Mouse (Mus musculus) urinary bladder, postnatal 14 days (tissue): Measurements from ENCODE around the gene Mptx1.
"Not testable (repeated sequence)": the region's sequence is repeated elsewhere in the genome, so short reads cannot be mapped to it uniquely, and the experiment has no call there.

Source experiments
- DNase-seq: peaks from one replicate; pipeline ENCODE4 v3.0.0; 2021; ENCODE audit warnings: low spot score

The Mptx1 gene

DNA sequence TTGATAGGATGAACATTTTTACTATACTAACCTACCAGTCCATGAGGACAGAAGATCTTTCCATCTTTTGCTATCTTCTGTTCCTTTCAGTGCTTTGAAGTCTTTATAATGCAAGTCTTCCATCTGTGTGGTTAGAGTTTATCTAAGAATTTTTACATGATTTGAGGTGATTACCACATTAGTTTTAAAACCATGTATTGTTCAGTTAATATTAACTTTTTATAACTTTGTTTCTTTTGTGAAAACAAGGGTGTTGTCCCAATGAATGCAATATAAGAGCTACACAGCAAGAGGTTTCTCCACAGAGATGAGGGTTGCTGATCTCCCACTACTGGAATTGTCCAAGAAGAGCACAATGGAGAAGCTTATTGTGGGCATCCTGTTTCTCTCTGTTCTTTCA is at the start of gene Mptx1:
Gene Mptx1, plus strand, starts transcription at position 301 of the 400 bp plus-strand sequence.
- DNase-seq, result no peak

DNA sequence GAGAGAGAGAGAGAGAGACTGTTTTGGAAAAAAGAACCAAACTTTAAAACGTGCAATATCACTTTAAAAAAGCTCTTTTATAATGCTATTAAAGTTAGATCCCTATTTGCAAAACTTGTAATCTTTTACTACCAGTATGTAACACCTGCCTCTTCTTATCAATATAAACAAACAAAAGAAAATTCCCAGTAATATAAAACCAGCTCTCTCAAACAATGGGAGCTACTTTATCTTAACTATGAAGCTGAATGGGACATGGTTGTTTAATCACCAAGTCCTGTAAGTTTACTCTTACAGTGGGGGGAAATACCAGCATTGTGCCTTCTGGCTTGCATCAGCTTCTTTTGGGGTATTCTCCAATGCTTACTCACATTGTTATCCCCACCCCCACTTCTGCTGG is 27.2 kb upstream of the Mptx1 start:
- DNase-seq, result no peak

DNA sequence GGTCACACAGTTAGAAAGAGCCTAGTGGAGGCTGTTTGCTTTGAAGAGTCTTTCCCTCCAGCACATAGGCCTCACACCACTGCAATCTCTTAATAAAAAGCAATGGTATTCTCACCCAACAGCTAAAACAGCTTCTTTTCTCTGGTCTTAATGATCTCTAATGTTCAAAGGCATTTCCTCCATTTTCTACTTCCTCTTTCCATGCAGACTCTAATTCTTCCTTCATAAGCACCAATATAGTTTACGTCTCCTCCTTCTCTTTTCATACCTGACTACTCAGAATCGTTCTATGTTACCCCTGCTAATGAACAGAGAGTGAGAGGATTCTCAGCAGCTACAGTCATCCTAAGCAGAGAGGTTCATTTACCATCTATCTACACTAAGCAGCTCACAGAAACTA is 13.0 kb upstream of the Mptx1 start:
- DNase-seq, result no peak

DNA sequence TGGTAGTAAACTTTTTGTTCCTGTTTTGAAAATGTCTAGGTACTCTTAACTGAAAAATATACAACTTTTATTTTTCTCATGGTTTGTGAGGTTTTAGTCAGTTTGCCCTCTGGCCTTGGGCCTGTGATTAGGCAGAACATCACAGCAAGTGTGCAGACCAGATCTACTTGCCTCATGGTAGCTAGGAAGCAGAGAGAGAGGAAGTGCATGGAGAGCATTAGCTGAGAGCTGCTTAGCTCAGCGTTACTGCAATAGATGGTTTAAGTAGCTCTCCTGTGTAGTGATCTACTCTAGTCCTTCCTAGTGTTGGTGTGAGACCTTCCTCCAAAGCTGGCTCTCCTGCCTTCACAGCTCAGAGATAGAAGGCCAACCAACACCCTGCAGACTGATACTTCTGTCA is 23.3 kb downstream of the Mptx1 start:
- not testable (repeated sequence) for DNase-seq

DNA sequence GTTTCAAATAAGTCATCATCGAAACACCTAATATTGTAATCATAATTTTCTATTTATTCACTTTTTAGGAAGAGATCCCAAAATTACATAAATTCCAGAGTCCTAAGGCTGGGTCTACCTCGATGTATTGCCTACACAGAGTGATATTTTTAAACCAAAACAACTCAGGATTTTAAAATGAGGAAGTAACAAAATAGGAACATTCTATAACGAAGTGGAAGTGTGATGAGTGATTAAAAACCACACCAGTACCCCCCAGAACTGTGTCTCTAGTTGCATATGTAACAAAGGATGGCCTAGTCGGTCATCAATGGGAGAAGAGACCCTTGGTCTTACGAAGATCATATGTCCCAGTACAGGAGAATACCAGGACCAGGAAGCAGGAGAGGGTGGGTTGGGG is 24.3 kb downstream of the Mptx1 start:
- DNase-seq, result no peak

DNA sequence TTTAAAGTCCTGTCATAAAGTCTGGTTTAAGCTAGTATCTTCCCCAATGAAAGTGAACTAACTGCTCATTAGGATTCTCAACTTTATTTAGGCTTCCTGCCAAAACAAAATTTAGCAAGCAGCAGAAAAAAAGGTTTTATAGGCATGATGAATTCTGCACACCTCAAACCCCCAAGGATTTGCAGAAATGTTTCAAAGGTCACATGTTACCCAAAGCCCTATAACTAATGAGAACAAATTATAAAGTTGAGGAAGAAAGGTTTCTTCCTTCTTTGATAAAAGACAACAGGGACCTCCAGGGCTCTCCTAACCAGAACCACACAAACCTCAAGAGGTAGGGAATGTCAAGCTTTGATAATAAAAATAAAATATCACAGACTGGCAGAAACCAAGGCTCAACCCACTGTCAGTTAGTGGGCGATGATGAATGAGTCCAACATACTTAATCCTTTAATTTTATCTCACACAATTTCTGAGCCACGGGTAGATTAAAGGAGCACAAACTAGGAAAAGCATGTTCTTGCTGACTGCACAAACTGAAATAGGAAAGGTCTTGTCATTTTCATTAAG is 34.6 kb downstream of the Mptx1 start, which contains the start of gene Olfr417:
Gene Olfr417, plus strand, starts transcription at position 241 of the 570 bp plus-strand sequence.
- DNase-seq, result no peak

DNA sequence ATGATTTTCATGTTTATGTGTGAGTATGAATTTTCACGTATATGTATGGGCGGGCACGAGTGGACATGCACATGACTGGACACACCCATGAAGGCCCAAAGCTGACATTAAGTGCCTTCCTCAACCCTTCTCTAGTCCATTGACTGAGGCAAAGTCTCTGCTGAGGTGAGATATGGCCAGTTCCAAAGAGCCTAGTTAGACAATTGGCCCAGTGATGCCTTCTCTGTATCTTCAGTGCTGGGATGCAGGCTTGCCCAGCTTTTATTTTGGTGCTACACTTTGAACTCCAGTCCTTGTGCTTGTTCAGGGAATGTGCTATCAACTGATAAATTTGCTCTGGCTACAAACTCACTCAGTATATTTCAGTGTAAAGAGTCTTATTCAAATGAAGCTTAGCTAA is 43.5 kb downstream of the Mptx1 start:
- DNase-seq, result no peak
